Mouse (Mus musculus): ENCODE measurements around the gene Trp53. TPM values are rescaled to one million over a fixed set of nuclear protein-coding genes. Genes with fewer than 3 reads are reported as not detected.

Trp53 gene
- total and polyA plus RNA-seq, 3 experiments, result 76.4 to 212 TPM; not detected in 1

DNA sequence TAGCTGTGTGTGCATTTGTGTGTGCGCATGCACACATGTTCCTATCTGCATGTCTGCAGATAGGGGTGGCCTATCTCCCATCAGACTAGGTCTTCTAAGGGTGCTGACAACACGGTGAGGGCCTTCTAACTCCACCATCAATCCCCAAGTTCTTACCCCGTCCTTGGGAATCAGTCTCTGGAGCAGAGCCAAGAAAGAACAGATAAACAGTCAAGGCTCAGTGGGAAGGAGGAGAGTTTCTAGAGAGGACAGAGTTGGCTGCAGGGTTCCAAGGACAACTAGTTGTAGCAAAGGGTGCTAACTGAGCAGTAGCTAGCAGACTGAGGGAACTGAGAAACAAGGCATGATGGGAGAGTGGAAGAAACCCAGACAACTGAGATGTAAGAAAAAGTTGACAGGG is 21.6 kb downstream of the Trp53 start:
- H3K36me3 ChIP-seq (ENCODE audit: control insufficient read depth in 1 of 2, insufficient read depth in 2 of 2, low read length in 2 of 2), result peaks cover 4 to 19% of the 10 kb centered on the region in 2 experiments
- TF ChIP-seq MYB (IDR thresholded peaks at IDR 0.05; ENCODE audit: low read depth, low read length), result 0 out of 2 replicates have a peak, but pooled peaks have one; percentile 9
- TF ChIP-seq E2F4 (IDR thresholded peaks at IDR 0.05; ENCODE audit: borderline replicate concordance, low read depth, low read length), result no peak
- no peak for TF ChIP-seq SMC3 (IDR thresholded peaks at IDR 0.05; ENCODE audit: low read depth, low read length)
- no peak for TF ChIP-seq CTCF (IDR thresholded peaks at IDR 0.05 in 2 of 3, conservative IDR thresholded peaks at IDR 0.05 in 1 of 3; ENCODE audit: control insufficient read depth in 1 of 3, insufficient read depth in 1 of 3, low read depth in 2 of 3, low read length in 3 of 3, poor library complexity in 1 of 3, severe bottlenecking in 1 of 3)
- peak; percentile 48 for TF ChIP-seq GATA1 (IDR thresholded peaks at IDR 0.05; ENCODE audit: low read depth, low read length)
- TF ChIP-seq CHD1 (IDR thresholded peaks at IDR 0.05; ENCODE audit: low read depth, low read length), result no peak
- TF ChIP-seq RCOR1 (IDR thresholded peaks at IDR 0.05; ENCODE audit: low read depth, low read length), result 0 out of 2 replicates have a peak, but pooled peaks have one; percentile 29
- no peak for TF ChIP-seq POLR2AphosphoS5 (IDR thresholded peaks at IDR 0.05; ENCODE audit: borderline replicate concordance, low read depth, low read length)
- TF ChIP-seq GABPA (IDR thresholded peaks at IDR 0.05; ENCODE audit: low read depth, low read length), result no peak
- 0 out of 2 replicates have a peak, but pooled peaks have one; percentile 16 for TF ChIP-seq NELFE (IDR thresholded peaks at IDR 0.05; ENCODE audit: low read depth, low read length)
- peak; percentile 21; the same call in 1 of the 2 replicates for TF ChIP-seq NRF1 (IDR thresholded peaks at IDR 0.05; ENCODE audit: insufficient read depth, low read depth, low read length, poor library complexity, severe bottlenecking)
- TF ChIP-seq CHD2 (IDR thresholded peaks at IDR 0.05; ENCODE audit: low read length), result no peak
- no peak for TF ChIP-seq POLR2A (IDR thresholded peaks at IDR 0.05; ENCODE audit: control insufficient read depth in 1 of 2, insufficient read depth in 1 of 2, low read depth in 1 of 2, low read length in 2 of 2, poor library complexity in 1 of 2)
- no peak for TF ChIP-seq UBTF (IDR thresholded peaks at IDR 0.05; ENCODE audit: borderline replicate concordance, insufficient read depth, low read depth, low read length)
- TF ChIP-seq ZC3H11A (IDR thresholded peaks at IDR 0.05; ENCODE audit: low read depth, low read length), result no peak
- TF ChIP-seq ZNF384 (IDR thresholded peaks at IDR 0.05; ENCODE audit: low read depth, low read length), result no peak
- no peak for TF ChIP-seq KAT2A (conservative IDR thresholded peaks at IDR 0.05; ENCODE audit: low read depth, low read length)
- TF ChIP-seq TCF12 (IDR thresholded peaks at IDR 0.05; ENCODE audit: low read depth, low read length), result 0 out of 2 replicates have a peak, but pooled peaks have one; percentile 21
- TF ChIP-seq MEF2A (IDR thresholded peaks at IDR 0.05; ENCODE audit: extremely low read depth, insufficient replicate concordance, low read depth, low read length, poor library complexity, severe bottlenecking), result no peak
- TF ChIP-seq MAFK (IDR thresholded peaks at IDR 0.05; ENCODE audit: borderline replicate concordance, low read depth, low read length), result no peak
- TF ChIP-seq SIN3A (IDR thresholded peaks at IDR 0.05; ENCODE audit: low read length), result peak; percentile 45; the same call in 1 of the 2 replicates
- no peak for TF ChIP-seq TAL1 (IDR thresholded peaks at IDR 0.05; ENCODE audit: low read length)
- no peak for TF ChIP-seq RAD21 (IDR thresholded peaks at IDR 0.05; ENCODE audit: low read depth, low read length)
- TF ChIP-seq ZMIZ1 (IDR thresholded peaks at IDR 0.05; ENCODE audit: low read depth, low read length), result 0 out of 2 replicates have a peak, but pooled peaks have one; percentile 45
- TF ChIP-seq ELF1 (IDR thresholded peaks at IDR 0.05; ENCODE audit: low read depth, low read length), result no peak
- TF ChIP-seq POLR2AphosphoS2 (IDR thresholded peaks at IDR 0.05; ENCODE audit: low read length), result no peak
- TF ChIP-seq MAX (IDR thresholded peaks at IDR 0.05; ENCODE audit: low read length), result 0 out of 2 replicates have a peak, but pooled peaks have one; percentile 25
- TF ChIP-seq HCFC1 (IDR thresholded peaks at IDR 0.05; ENCODE audit: low read depth, low read length), result no peak
- TF ChIP-seq TBP (IDR thresholded peaks at IDR 0.05; ENCODE audit: low read depth, low read length), result no peak
- no peak for TF ChIP-seq MAZ (IDR thresholded peaks at IDR 0.05; ENCODE audit: low read depth, low read length)
- TF ChIP-seq BHLHE40 (IDR thresholded peaks at IDR 0.05; ENCODE audit: borderline replicate concordance, low read depth, low read length), result no peak
- no peak for TF ChIP-seq USF2 (IDR thresholded peaks at IDR 0.05; ENCODE audit: borderline replicate concordance in 1 of 2, insufficient read depth in 1 of 2, low read depth in 1 of 2, low read length in 2 of 2)
- 0 out of 2 replicates have a peak, but pooled peaks have one; percentile 2 for TF ChIP-seq ETS1 (IDR thresholded peaks at IDR 0.05; ENCODE audit: low read depth, low read length)
- TF ChIP-seq JUND (IDR thresholded peaks at IDR 0.05; ENCODE audit: low read depth, low read length), result no peak
- TF ChIP-seq EP300 (IDR thresholded peaks at IDR 0.05; ENCODE audit: low read depth in 1 of 2, low read length in 2 of 2), result peak; percentile 29 to 53
- TF ChIP-seq ZKSCAN1 (IDR thresholded peaks at IDR 0.05; ENCODE audit: low read depth, low read length), result no peak
- TF ChIP-seq MXI1 (IDR thresholded peaks at IDR 0.05; ENCODE audit: low read depth, low read length), result peak; percentile 28; the same call in 1 of the 2 replicates

More for the DNA sequence above, 21.6 kb downstream of the Trp53 start:
- Histone ChIP-seq H3K9ac (ENCODE audit: control insufficient read depth, low read depth, low read length, poor library complexity, severe bottlenecking) (no peak overlapping the region), H3K27me3 (ENCODE audit: control insufficient read depth in 1 of 2, insufficient read depth in 2 of 2, low read length in 2 of 2) (no peaks in the 10 kb centered on the region), H3K79me2 (ENCODE audit: control insufficient read depth, insufficient read depth, low read length, poor library complexity) (peaks cover 6% of the 10 kb centered on the region), H3K9me3 (replicated peaks; ENCODE audit: insufficient read depth, low read length) (no peaks in the 10 kb centered on the region), H3K4me1 (ENCODE audit: control insufficient read depth in 1 of 2, insufficient read depth in 2 of 2, low read length in 2 of 2) (peaks cover 14 to 33% of the 10 kb centered on the region in 2 experiments), H3K4me3 (ENCODE audit: control insufficient read depth in 1 of 2, insufficient read depth in 1 of 2, low read depth in 2 of 2, low read length in 2 of 2) (no peak overlapping the region), H3K27ac (ENCODE audit: control insufficient read depth, low read depth, low read length) (no peak overlapping the region)
- DNase-seq (ENCODE audit: low read depth, low spot score), result peak; percentile 65

Data from MEL (cell line).